ENCODE assay signal across 11 mouse cellular contexts in the genomic region with DNA sequence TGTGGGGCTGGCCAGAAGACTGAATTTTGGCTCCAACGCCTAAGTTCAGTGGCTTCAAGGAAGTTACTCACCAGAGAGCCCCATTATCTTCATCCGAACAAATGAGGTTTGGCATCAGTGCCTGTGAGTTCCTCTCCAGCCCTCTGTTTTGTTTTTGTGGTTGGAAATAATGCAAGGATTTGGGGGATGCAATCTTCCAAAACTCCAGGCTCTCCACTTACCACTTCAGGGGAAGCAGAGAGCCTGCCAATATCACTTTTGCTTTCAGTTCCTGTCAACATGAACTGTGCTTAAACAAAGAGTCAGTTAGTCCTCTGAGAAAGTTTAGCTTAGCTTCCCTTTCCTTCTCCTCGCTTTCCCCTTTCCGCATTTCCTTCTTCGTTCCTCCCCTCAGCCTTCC.
DNase-seq lines count a peak whose midpoint lies in the region; ATAC-seq and TF ChIP-seq lines count a peak whose summit lies in the region.
"Had no signal": no experiment of that assay in that cellular context is flagged by ENCODE, and none has a peak within 500 bp of the region (broad histone marks: within the 10 kb centered on the region; RNA-seq: fewer than 3 reads in every experiment).

No protein-coding gene starts in this region.

- H3K4me3 ChIP-seq in liver, postnatal 0 days (ENCODE audit: low read depth, low read length), result no peak overlapping the region
- no peak overlapping the region for H3K4me3 ChIP-seq in embryonic facial prominence, embryonic 15.5 days (replicated peaks)
- H3K4me3 ChIP-seq in limb, embryonic 10.5 days, result no peak overlapping the region
- H3K4me3 ChIP-seq in hindbrain, embryonic 16.5 days (ENCODE audit: low read length), result no peak overlapping the region
- H3K4me3 ChIP-seq: hindbrain, embryonic 15.5 days; neural tube, embryonic 12.5 days had no signal

- no peak for DNase-seq in liver, postnatal 0 days
- no peak for DNase-seq in liver
- DNase-seq in limb, embryonic 10.5 days (ENCODE audit: low spot score), result no peak
- DNase-seq in frontal cortex, postnatal 14 days (ENCODE audit: low spot score in 2 of 2), result no peak
- DNase-seq in cerebellum, postnatal 4 days (ENCODE audit: low spot score in 2 of 2), result no peak
- DNase-seq: kidney, postnatal 36 days had no signal

- no peaks in the 10 kb centered on the region for H3K9me3 ChIP-seq in liver, postnatal 0 days (ENCODE audit: low read length)
- H3K9me3 ChIP-seq in embryonic facial prominence, embryonic 15.5 days (replicated peaks), result no peaks in the 10 kb centered on the region
- no peaks in the 10 kb centered on the region for H3K9me3 ChIP-seq in limb, embryonic 10.5 days (replicated peaks)
- H3K9me3 ChIP-seq in hindbrain, embryonic 16.5 days (ENCODE audit: control insufficient read depth, low read length), result no peaks in the 10 kb centered on the region
- H3K9me3 ChIP-seq: hindbrain, embryonic 15.5 days; neural tube, embryonic 12.5 days had no signal

- WGBS in liver, postnatal 0 days (ENCODE audit: insufficient replicate concordance), result 18% methylated on average over 5 of the region's 5 CpGs
- 48% methylated on average over 5 of the region's 5 CpGs for WGBS in embryonic facial prominence, embryonic 15.5 days
- 76% methylated on average over 5 of the region's 5 CpGs for WGBS in limb, embryonic 10.5 days
- 68% methylated on average over 5 of the region's 5 CpGs for WGBS in hindbrain, embryonic 16.5 days

- no peaks in the 10 kb centered on the region for H3K27me3 ChIP-seq in liver, postnatal 0 days (ENCODE audit: insufficient read depth, low read length)
- H3K27me3 ChIP-seq in embryonic facial prominence, embryonic 15.5 days, result no peaks in the 10 kb centered on the region
- no peaks in the 10 kb centered on the region for H3K27me3 ChIP-seq in limb, embryonic 10.5 days (ENCODE audit: low read depth, poor library complexity, severe bottlenecking)
- no peaks in the 10 kb centered on the region for H3K27me3 ChIP-seq in hindbrain, embryonic 16.5 days (replicated peaks; ENCODE audit: control insufficient read depth, insufficient read depth, low read length)
- H3K27me3 ChIP-seq: hindbrain, embryonic 15.5 days; neural tube, embryonic 12.5 days had no signal

- H3K27ac ChIP-seq in liver, postnatal 0 days (ENCODE audit: low read depth), result no peak overlapping the region
- peak overlapping the region; percentile 28; the same call in 1 of the 2 replicates for H3K27ac ChIP-seq in embryonic facial prominence, embryonic 15.5 days (replicated peaks)
- H3K27ac ChIP-seq in limb, embryonic 10.5 days, result 0 out of 2 replicates have a peak overlapping the region, but pooled peaks have one; percentile 38
- H3K27ac ChIP-seq in hindbrain, embryonic 16.5 days (ENCODE audit: low read depth, low read length), result no peak overlapping the region
- H3K27ac ChIP-seq: hindbrain, embryonic 15.5 days; neural tube, embryonic 12.5 days had no signal

- no peaks in the 10 kb centered on the region for H3K4me1 ChIP-seq in liver, postnatal 0 days (ENCODE audit: insufficient read depth)
- peaks cover 3% of the 10 kb centered on the region; the same call in 1 of the 2 replicates for H3K4me1 ChIP-seq in embryonic facial prominence, embryonic 15.5 days
- H3K4me1 ChIP-seq in limb, embryonic 10.5 days, result peaks cover 26% of the 10 kb centered on the region
- H3K4me1 ChIP-seq in hindbrain, embryonic 16.5 days (ENCODE audit: control insufficient read depth, insufficient read depth, low read depth, low read length), result no peaks in the 10 kb centered on the region
- H3K4me1 ChIP-seq: hindbrain, embryonic 15.5 days had no signal

- TF ChIP-seq CTCF in liver, postnatal 0 days (IDR thresholded peaks at IDR 0.05; ENCODE audit: low read depth), result no peak

- no peak overlapping the region for H3K9ac ChIP-seq in liver, postnatal 0 days (replicated peaks)
- H3K9ac ChIP-seq in embryonic facial prominence, embryonic 15.5 days, result no peak overlapping the region
- no peak overlapping the region for H3K9ac ChIP-seq in hindbrain, embryonic 16.5 days (ENCODE audit: low read depth, low read length)
- H3K9ac ChIP-seq: hindbrain, embryonic 15.5 days; neural tube, embryonic 12.5 days had no signal

- no peak for ATAC-seq in liver, postnatal 0 days
- ATAC-seq in embryonic facial prominence, embryonic 15.5 days (ENCODE audit: insufficient number of reproducible peaks, low FRiP score, low TSS enrichment, low read depth), result peak; percentile 67
- ATAC-seq in monocyte, adult 5-6 weeks (replicated peaks; ENCODE audit: insufficient number of reproducible peaks, low FRiP score, low TSS enrichment, poor library complexity, severe bottlenecking), result peak; percentile 47; the same call in 1 of the 2 replicates
- ATAC-seq in hindbrain, embryonic 16.5 days, result no peak

- no peak for TF ChIP-seq EP300 in liver, postnatal 0 days (IDR thresholded peaks at IDR 0.05; ENCODE audit: low read depth)

- peak overlapping the region; percentile 38 for H3K4me2 ChIP-seq in liver, postnatal 0 days (ENCODE audit: low read depth, low read length)
- 0 out of 2 replicates have a peak overlapping the region, but pooled peaks have one; percentile 10 for H3K4me2 ChIP-seq in embryonic facial prominence, embryonic 15.5 days (replicated peaks)
- H3K4me2 ChIP-seq in hindbrain, embryonic 16.5 days (ENCODE audit: low read length), result no peak overlapping the region
- H3K4me2 ChIP-seq: hindbrain, embryonic 15.5 days; neural tube, embryonic 12.5 days had no signal

- no peaks in the 10 kb centered on the region for H3K36me3 ChIP-seq in liver, postnatal 0 days (replicated peaks; ENCODE audit: insufficient read depth, low read length)
- H3K36me3 ChIP-seq in embryonic facial prominence, embryonic 15.5 days, result no peaks in the 10 kb centered on the region
- no peaks in the 10 kb centered on the region for H3K36me3 ChIP-seq in limb, embryonic 10.5 days
- no peaks in the 10 kb centered on the region for H3K36me3 ChIP-seq in hindbrain, embryonic 16.5 days (ENCODE audit: control insufficient read depth, insufficient read depth, low read length)
- H3K36me3 ChIP-seq: hindbrain, embryonic 15.5 days; neural tube, embryonic 12.5 days had no signal

Comparison
In these comparisons a context has a peak if more than half of its experiments do, and no peak if none do; other contexts are left out.
1. ATAC-seq: peak in embryonic facial prominence, embryonic 15.5 days (single experiment) and monocyte, adult 5-6 weeks (single experiment); none in liver, postnatal 0 days (single experiment) and hindbrain, embryonic 16.5 days (single experiment).
2. H3K27ac ChIP-seq: peak in embryonic facial prominence, embryonic 15.5 days (single experiment) and limb, embryonic 10.5 days (single experiment); none in liver, postnatal 0 days (single experiment) and hindbrain, embryonic 16.5 days (single experiment).